Mouse (Mus musculus) naive thymus-derived CD4-positive, alpha-beta T cell, adult 5 months (primary cell): ENCODE results near the gene Polr3c. TPM values are rescaled to one million over a fixed set of nuclear protein-coding genes. Genes with fewer than 3 reads are reported as not detected.

Source experiments
- polyA plus RNA-seq: library from polyadenylated mRNA; unstranded; fragments of 100-300 nt; shearing (Covaris generic); gene quantifications from one replicate; pipeline ENCODE4 v1.2.1, GENCODE M21; 2017

Gene Polr3c
- 63.3 TPM for polyA plus RNA-seq

DNA sequence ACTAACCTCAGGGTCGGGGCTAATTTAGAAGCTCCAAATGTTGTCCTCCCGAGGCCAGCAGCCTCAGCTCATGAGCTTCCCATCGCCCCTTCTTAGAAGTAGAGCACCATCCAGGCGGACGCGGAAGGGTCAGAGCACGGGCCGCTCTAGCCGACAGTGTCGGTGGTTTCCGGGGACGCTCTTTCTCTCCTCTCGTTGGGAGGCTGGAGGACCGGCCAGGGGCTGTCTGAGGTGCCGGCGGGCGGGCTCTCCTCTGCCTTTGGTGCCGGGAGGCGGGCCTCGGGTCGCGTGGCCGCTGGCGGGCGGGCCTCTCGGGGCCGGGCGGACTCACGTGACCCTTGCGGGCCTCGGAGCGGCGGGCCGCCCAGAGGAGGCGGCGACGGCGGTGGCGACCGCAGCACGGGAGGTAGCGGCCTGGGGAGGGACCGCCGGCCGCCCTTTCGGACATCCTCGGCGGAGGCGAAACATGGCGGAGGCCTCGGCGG is at the start of gene Polr3c, which contains the start of gene Rnf115:
Polr3c (minus strand) TSS at position 286 of the 485 bp plus-strand sequence.
Rnf115 (plus strand) TSS at position 322 of the 485 bp plus-strand sequence.

DNA sequence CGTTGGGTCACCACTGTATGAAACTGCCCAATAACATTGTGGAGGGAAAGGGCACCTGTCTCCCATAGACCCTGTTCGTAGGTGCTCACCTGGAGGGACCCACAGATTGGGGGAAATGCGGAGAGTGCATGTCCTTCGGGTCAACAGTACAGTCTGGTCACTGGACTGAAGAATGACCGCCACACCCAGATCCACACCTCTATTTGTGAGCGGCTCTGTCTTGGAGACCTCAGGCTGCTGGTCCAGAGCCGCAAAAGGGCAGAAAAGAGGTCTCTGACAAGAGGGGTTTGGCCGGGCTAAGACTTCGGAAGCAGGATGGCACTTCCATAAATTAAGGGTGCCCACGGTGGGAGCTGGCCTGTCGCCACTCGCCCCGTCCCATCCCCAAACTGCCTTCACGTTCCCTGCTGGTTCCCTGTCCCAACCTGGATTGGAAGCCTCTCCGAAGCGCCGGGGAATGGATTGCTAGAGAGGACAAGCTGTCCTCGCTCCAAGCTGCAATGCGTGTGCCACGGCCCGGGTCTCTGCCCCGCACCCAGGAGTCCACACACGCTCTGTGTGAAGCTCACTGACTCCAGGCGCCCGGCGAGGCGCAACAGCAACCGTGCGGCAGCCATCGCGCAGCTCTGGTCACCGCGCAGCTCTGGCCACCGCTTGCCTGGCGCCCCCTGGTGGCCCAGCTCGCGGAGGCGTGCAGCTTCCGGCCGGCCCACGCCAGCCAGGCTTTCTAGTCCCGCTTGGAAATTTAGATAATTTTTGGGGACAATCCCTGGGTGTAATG is 19.3 kb downstream of the Polr3c start, which contains the start of gene Nudt17:
Nudt17 (minus strand) TSS at position 660 of the 781 bp plus-strand sequence.

DNA sequence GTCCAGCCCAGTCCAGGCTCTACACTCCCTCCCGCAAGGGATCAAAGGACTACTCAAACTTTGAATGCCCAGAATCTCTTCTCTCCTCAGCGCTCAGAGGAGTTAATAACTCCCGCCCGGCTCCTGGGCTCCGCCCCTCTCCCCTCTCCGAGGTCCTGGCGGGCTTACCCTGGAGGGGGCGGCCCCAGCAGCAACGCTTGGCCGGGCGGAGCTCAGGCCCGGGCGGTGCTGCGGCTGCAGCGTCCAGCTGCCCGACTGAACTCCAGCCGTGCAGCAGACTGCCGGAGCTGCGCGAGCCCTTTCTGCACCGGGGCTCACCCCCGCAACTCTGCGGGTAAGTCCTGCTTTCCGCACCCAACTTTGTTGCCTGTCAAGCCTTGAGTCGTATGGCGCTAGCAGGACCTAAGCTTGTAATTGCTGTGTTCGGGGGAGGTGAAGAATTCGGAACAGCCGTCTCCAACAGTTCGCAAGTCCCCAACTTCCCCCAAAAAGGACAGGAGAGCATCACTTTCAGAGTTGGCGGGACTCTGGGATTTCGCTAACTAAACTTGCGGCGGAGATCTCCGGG is 31.1 kb downstream of the Polr3c start, which contains the start of gene Pias3:
Pias3 (plus strand) TSS at position 187 of the 568 bp plus-strand sequence.

DNA sequence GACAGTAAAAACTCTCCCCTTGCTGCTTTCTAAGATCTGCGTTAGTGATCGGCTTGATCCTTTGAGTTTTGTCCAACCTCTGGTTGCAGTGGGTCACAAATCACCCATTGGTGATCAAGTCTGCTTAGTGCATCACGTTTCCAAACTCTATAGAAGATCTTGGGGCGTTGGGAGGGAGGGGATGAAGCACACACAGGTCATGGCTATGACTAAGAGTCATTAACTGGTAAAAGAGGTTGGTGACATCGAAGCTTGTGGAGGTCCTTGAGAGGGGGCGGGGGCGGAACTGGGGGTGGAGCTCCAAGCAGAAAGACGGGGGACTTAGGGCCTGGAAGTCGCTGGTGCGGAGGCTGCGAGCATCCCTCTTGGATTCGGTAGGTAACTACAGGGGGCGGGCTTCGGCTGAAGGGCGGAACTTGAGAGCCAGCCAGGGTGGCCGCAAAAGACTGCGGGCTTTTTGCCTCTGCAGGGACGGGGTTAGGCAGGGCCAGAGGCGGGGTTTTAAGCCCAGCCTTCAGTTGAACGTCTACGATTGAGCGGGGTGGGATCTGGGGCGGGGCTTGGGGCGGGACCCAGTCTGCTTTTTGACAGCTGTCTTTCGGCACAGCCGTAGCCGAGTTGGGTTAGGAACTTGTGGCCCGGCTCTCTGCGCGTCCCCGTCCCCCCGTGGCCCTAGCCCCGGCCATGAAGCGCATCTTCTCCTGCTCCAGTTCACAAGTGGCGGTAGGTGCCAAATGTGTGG is 57.5 kb downstream of the Polr3c start, which contains the start of gene Ankrd35:
Ankrd35 (plus strand) TSS at position 405 of the 742 bp plus-strand sequence.

Other genes with a start within 250 kb of the Polr3c start
- gene Hfe2, start 202.5 kb downstream of the Polr3c start, polyA plus RNA-seq: not detected
- 837 TPM for gene Txnip, start 169.7 kb downstream of the Polr3c start, polyA plus RNA-seq
- gene Gm16253, start 150.6 kb downstream of the Polr3c start, polyA plus RNA-seq: not detected
- gene Polr3gl, start 133.4 kb downstream of the Polr3c start, polyA plus RNA-seq: 23.8 TPM
- not detected for gene Ankrd34a, start 131.0 kb downstream of the Polr3c start, polyA plus RNA-seq
- gene Lix1l, start 126.5 kb downstream of the Polr3c start, polyA plus RNA-seq: not detected
- 150 TPM for gene Rbm8a, start 97.7 kb downstream of the Polr3c start, polyA plus RNA-seq
- 31.2 TPM for gene Pex11b, start 92.3 kb downstream of the Polr3c start, polyA plus RNA-seq
- gene Gm42957, start 92.2 kb downstream of the Polr3c start, polyA plus RNA-seq: 0.14 TPM
- gene Itga10, start 82.0 kb downstream of the Polr3c start, polyA plus RNA-seq: 0.29 TPM
- gene Ankrd35, start 57.5 kb downstream of the Polr3c start, polyA plus RNA-seq: not detected
- 8.3 TPM for gene Pias3, start 31.2 kb downstream of the Polr3c start, polyA plus RNA-seq
- 0.53 TPM for gene Nudt17, start 19.1 kb downstream of the Polr3c start, polyA plus RNA-seq
- 111 TPM for gene Rnf115, start within 50 bp of the Polr3c start, polyA plus RNA-seq
- gene Pdzk1, start 101.7 kb upstream of the Polr3c start, polyA plus RNA-seq: not detected
- gene Cd160, start 101.7 kb upstream of the Polr3c start, polyA plus RNA-seq: 3.5 TPM
- gene Gja5, start 177.1 kb upstream of the Polr3c start, polyA plus RNA-seq: 0.31 TPM
- gene Gpr89, start 177.7 kb upstream of the Polr3c start, polyA plus RNA-seq: 21.7 TPM
- gene Gja8, start 198.4 kb upstream of the Polr3c start, polyA plus RNA-seq: not detected